Mouse (Mus musculus) hindbrain, embryonic 14.5 days (tissue): ENCODE measurements around the gene Dmxl2. TPM values are rescaled to one million over a fixed set of nuclear protein-coding genes. Genes with fewer than 3 reads are reported as not detected.

Experiments
- polyA plus RNA-seq: library from polyadenylated mRNA; unstranded; fragments of >200 nt; fragmentation: Nextera tagmentation; extraction: Ambion mirVana; gene quantifications from 2 replicates; pipeline ENCODE4 v1.2.1, GENCODE M21; 2014

The Dmxl2 gene
- polyA plus RNA-seq, 1 experiment from 2014 or later: 71.8 TPM

Other genes with a start within 250 kb of the Dmxl2 start
- gene Cyp19a1, start 233.5 kb downstream of the Dmxl2 start, polyA plus RNA-seq: 0.12 TPM in 1 of 2 replicates, not detected in the other
- 0.16 TPM in 2 replicates for gene Gldn, start 215.1 kb downstream of the Dmxl2 start, polyA plus RNA-seq
- gene Sh2d7, start 37.4 kb upstream of the Dmxl2 start, polyA plus RNA-seq: not detected in 2 replicates
- 67.3 and 69.4 TPM in 2 replicates for gene Cib2, start 58.6 kb upstream of the Dmxl2 start, polyA plus RNA-seq
- 166 and 198 TPM in 2 replicates for gene Idh3a, start 84.7 kb upstream of the Dmxl2 start, polyA plus RNA-seq
- gene Acsbg1, start 160.2 kb upstream of the Dmxl2 start, polyA plus RNA-seq: 32.4 and 38.9 TPM in 2 replicates
- 10.2 and 10.9 TPM in 2 replicates for gene Dnaja4, start 197.2 kb upstream of the Dmxl2 start, polyA plus RNA-seq
- gene Wdr61, start 232.9 kb upstream of the Dmxl2 start, polyA plus RNA-seq: 94.9 and 97.7 TPM in 2 replicates